Mouse (Mus musculus): ENCODE data around the gene Adamts13. TPM values are rescaled to one million over a fixed set of nuclear protein-coding genes. Genes with fewer than 3 reads are reported as not detected.

Gene Adamts13
- polyA plus RNA-seq, 1 experiment from 2014 or later, result not detected

GRCm38 (mm10) chr2:26952193-26952592 lies 21.0 kb upstream of the Adamts13 start:
- H3K9me3 ChIP-seq (replicated peaks), result no peaks in the 10 kb centered on the region
- H3K27me3 ChIP-seq, result no peaks in the 10 kb centered on the region
- ATAC-seq (replicated peaks; ENCODE audit: insufficient number of reproducible peaks, insufficient read depth, low FRiP score, low read depth), result no peak
- no peak overlapping the region for H3K27ac ChIP-seq
- WGBS, result 92% methylated on average over 4 of the region's 4 CpGs
- H3K4me1 ChIP-seq (replicated peaks), result no peaks in the 10 kb centered on the region
- H3K36me3 ChIP-seq, result peaks cover 58% of the 10 kb centered on the region
- no peak overlapping the region for H3K9ac ChIP-seq
- no peak overlapping the region for H3K4me3 ChIP-seq
- H3K4me2 ChIP-seq, result no peak overlapping the region

- no peaks in the 10 kb centered on the region for H3K27me3 ChIP-seq
- H3K27ac ChIP-seq, result no peak overlapping the region
- no peak overlapping the region for H3K4me3 ChIP-seq
- H3K9me3 ChIP-seq (replicated peaks), result no peaks in the 10 kb centered on the region
- no peak overlapping the region for H3K9ac ChIP-seq
- H3K36me3 ChIP-seq, result peaks cover 65% of the 10 kb centered on the region
- WGBS, result 82% methylated on average over 8 of the region's 8 CpGs
- H3K4me1 ChIP-seq (replicated peaks), result no peaks in the 10 kb centered on the region
- H3K4me2 ChIP-seq, result no peak overlapping the region
- no peak for ATAC-seq (replicated peaks; ENCODE audit: insufficient number of reproducible peaks, insufficient read depth, low FRiP score, low read depth)
These were observed 20.4 kb upstream of the Adamts13 start for GRCm38 (mm10) chr2:26952866-26953265.

GRCm38 (mm10) chr2:26954735-26955395 lies 18.4 kb upstream of the Adamts13 start:
- no peak overlapping the region for H3K27ac ChIP-seq
- 90% methylated on average over 2 of the region's 2 CpGs for WGBS
- H3K4me1 ChIP-seq (replicated peaks), result no peaks in the 10 kb centered on the region
- H3K4me3 ChIP-seq, result no peak overlapping the region
- H3K27me3 ChIP-seq, result no peaks in the 10 kb centered on the region
- peaks cover 79% of the 10 kb centered on the region for H3K36me3 ChIP-seq
- no peak overlapping the region for H3K4me2 ChIP-seq
- H3K9ac ChIP-seq, result no peak overlapping the region
- no peaks in the 10 kb centered on the region for H3K9me3 ChIP-seq (replicated peaks)
- ATAC-seq (replicated peaks; ENCODE audit: insufficient number of reproducible peaks, insufficient read depth, low FRiP score, low read depth), result no peak

DNA sequence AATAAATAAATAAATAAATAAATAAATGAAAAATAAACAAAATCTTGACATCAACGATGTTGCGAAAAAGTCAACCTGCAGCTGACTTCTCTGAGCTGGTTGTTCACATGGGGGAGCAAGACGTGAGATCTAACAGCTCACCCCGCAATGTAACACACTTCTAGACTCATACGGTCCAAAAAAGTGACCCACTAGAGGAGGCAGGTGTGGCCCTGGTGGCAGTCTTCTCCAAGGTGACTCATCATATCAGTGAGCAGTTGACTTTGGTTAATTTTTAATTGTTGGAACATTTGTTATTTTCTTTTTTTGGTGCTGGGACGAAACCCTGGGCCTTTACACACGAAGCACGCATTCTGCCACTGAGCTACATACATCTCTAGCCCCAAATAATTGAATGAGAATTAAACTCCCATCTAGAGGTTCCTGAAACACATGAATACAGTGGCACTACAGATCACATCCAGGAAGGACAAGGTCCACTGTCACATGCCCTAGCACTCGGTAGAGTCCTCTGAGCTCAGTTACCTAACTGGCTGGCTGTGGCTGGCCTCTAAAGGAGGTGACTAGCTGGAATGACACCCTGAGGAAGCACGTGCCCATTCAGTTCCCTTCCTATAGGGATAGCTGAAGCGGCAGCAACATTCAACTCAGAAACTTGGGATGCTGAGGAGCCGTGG lies 16.3 kb upstream of the Adamts13 start:
- Histone ChIP-seq H3K27ac (no peak overlapping the region), H3K9ac (no peak overlapping the region), H3K4me1 (replicated peaks) (peaks cover 6% of the 10 kb centered on the region), H3K4me3 (no peak overlapping the region), H3K36me3 (peaks cover 81% of the 10 kb centered on the region), H3K4me2 (no peak overlapping the region), H3K9me3 (replicated peaks) (no peaks in the 10 kb centered on the region), H3K27me3 (no peaks in the 10 kb centered on the region)
- 93% methylated on average over 12 of the region's 12 CpGs for WGBS
- no peak for ATAC-seq (replicated peaks; ENCODE audit: insufficient number of reproducible peaks, insufficient read depth, low FRiP score, low read depth)

DNA sequence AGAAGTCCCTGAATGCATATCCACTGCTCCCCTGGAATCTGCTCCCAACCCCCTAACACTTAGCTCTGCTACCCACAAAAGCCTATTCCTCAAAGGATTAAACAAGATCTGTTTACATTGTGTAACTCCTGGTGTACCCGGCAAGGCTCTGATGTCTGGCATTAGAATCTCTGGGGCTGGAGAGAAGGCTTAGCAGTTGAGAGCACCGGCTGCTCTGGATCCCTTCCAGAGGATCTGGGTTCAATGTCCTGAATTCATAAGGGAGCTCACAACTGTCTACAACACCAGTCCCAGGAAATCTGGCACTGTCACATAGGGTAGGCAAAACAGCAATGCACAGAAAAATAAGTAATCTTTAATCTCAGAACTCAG lies 15.7 kb upstream of the Adamts13 start:
- no peak overlapping the region for H3K27ac ChIP-seq
- no peak overlapping the region for H3K4me3 ChIP-seq
- H3K9me3 ChIP-seq (replicated peaks), result no peaks in the 10 kb centered on the region
- H3K4me2 ChIP-seq, result no peak overlapping the region
- H3K27me3 ChIP-seq, result no peaks in the 10 kb centered on the region
- no peak for ATAC-seq (replicated peaks; ENCODE audit: insufficient number of reproducible peaks, insufficient read depth, low FRiP score, low read depth)
- WGBS, result 93% methylated on average over 2 of the region's 2 CpGs
- no peak overlapping the region for H3K9ac ChIP-seq
- peaks cover 9% of the 10 kb centered on the region for H3K4me1 ChIP-seq (replicated peaks)
- H3K36me3 ChIP-seq, result peaks cover 79% of the 10 kb centered on the region

DNA sequence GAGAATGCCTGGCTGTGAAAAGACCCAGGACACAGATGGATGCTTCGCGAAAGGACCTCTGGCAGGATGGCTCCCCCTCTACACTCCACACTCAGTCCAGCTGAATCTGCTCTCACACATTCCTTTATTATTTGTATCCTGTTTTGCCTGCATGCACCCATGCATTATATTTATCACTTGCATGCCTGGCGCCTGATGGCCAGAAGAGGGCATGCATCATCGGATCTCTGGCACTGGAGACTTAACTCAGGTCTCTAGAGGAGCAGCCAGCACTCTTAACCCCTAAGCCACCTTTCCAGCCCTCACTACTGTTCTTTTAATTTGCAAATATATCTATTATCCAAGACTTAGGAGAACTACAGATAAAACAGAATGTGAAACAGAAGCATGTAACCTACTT lies 12.5 kb upstream of the Adamts13 start:
- Histone ChIP-seq H3K4me2 (no peak overlapping the region), H3K27ac (no peak overlapping the region), H3K27me3 (no peaks in the 10 kb centered on the region), H3K4me1 (replicated peaks) (peaks cover 24% of the 10 kb centered on the region), H3K9ac (no peak overlapping the region), H3K36me3 (peaks cover 49% of the 10 kb centered on the region), H3K9me3 (replicated peaks) (no peaks in the 10 kb centered on the region), H3K4me3 (no peak overlapping the region)
- WGBS, result 69% methylated on average over 4 of the region's 4 CpGs
- ATAC-seq (replicated peaks; ENCODE audit: insufficient number of reproducible peaks, insufficient read depth, low FRiP score, low read depth), result no peak

GRCm38 (mm10) chr2:26963923-26964723 lies 9.1 kb upstream of the Adamts13 start, which contains the start of gene Rexo4:
Rexo4 (minus strand) TSS chr2:26964386.
- H3K4me1 ChIP-seq (replicated peaks), result peaks cover 24% of the 10 kb centered on the region
- WGBS, result under 1% methylated on average over 50 of the region's 50 CpGs
- peak within 1 kb of the TSS; percentile 73 for H3K4me2 ChIP-seq
- peaks cover 17% of the 10 kb centered on the region; the same call in 1 of the 2 replicates for H3K36me3 ChIP-seq
- no peaks in the 10 kb centered on the region for H3K9me3 ChIP-seq (replicated peaks)
- peak within 1 kb of the TSS; percentile 99 for H3K27ac ChIP-seq
- H3K27me3 ChIP-seq, result no peaks in the 10 kb centered on the region
- peak; percentile 93 for ATAC-seq (replicated peaks; ENCODE audit: insufficient number of reproducible peaks, insufficient read depth, low FRiP score, low read depth)
- H3K9ac ChIP-seq, result peak within 1 kb of the TSS; percentile 84
- H3K4me3 ChIP-seq, result peak within 1 kb of the TSS; percentile 82

GRCm38 (mm10) chr2:26964724-26965370 lies 8.4 kb upstream of the Adamts13 start:
- H3K27me3 ChIP-seq, result no peaks in the 10 kb centered on the region
- peak overlapping the region; percentile 82 for H3K4me3 ChIP-seq
- H3K9ac ChIP-seq, result peak overlapping the region; percentile 84
- H3K4me1 ChIP-seq (replicated peaks), result peaks cover 24% of the 10 kb centered on the region
- H3K9me3 ChIP-seq (replicated peaks), result no peaks in the 10 kb centered on the region
- H3K27ac ChIP-seq, result peak overlapping the region; percentile 99
- 17% methylated on average over 14 of the region's 14 CpGs for WGBS
- H3K4me2 ChIP-seq, result peak overlapping the region; percentile 73
- peaks cover 14% of the 10 kb centered on the region; the same call in 1 of the 2 replicates for H3K36me3 ChIP-seq
- ATAC-seq (replicated peaks; ENCODE audit: insufficient number of reproducible peaks, insufficient read depth, low FRiP score, low read depth), result no peak

DNA sequence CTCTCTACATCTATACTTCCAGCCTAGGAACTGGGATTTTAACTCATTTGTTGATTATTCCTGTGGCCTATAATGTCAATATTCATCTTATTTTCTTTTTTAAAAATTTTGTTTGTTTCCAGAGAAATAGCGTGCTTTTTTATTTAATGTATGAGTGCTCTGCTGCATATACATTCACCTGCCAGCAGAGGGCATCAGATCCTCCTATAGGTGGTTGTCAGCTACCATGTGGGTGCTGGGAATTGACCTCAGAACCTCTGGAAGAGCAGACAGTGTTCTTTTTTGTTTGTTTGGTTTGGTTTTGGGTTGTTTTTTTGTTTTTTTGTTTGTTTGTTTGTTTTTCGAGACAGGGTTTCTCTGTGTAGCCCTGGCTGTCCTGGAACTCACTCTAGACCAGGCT lies 6.0 kb upstream of the Adamts13 start:
- ATAC-seq (replicated peaks; ENCODE audit: insufficient number of reproducible peaks, insufficient read depth, low FRiP score, low read depth), result no peak
- H3K4me3 ChIP-seq, result no peak overlapping the region
- H3K9ac ChIP-seq, result no peak overlapping the region
- H3K9me3 ChIP-seq (replicated peaks), result no peaks in the 10 kb centered on the region
- H3K4me2 ChIP-seq, result no peak overlapping the region
- H3K27ac ChIP-seq, result no peak overlapping the region
- no peaks in the 10 kb centered on the region for H3K36me3 ChIP-seq
- peaks cover 15% of the 10 kb centered on the region for H3K4me1 ChIP-seq (replicated peaks)
- no peaks in the 10 kb centered on the region for H3K27me3 ChIP-seq
- 73% methylated on average over 2 of the region's 2 CpGs for WGBS

DNA sequence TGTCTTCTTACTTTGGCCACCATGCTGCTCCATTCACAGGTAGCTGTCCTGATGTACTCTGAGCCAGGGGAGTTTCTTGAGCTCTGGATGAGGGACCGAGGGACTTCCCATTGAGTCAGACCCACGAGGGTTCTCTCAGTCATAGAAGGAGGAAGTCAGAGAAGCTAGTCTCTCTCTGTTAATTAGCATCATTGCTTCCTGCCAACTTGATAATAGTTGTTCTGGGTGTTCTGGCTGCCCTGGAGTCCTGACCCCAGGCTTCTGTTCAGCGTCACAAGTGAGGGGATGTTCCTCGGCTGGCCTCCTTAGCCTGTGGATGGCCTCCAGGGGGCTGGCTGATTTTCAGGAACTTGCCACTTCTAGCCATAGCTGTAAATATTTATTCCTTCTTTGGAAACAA lies 744 bp downstream of the Adamts13 start:
- H3K36me3 ChIP-seq, result no peaks in the 10 kb centered on the region
- H3K9me3 ChIP-seq (replicated peaks), result no peaks in the 10 kb centered on the region
- H3K4me2 ChIP-seq, result no peak overlapping the region
- WGBS, result 26% methylated on average over 4 of the region's 4 CpGs
- H3K4me3 ChIP-seq, result no peak overlapping the region
- no peak for ATAC-seq (replicated peaks; ENCODE audit: insufficient number of reproducible peaks, insufficient read depth, low FRiP score, low read depth)
- no peak overlapping the region for H3K9ac ChIP-seq
- peaks cover 9% of the 10 kb centered on the region; the same call in 1 of the 2 replicates for H3K27me3 ChIP-seq
- no peak overlapping the region for H3K27ac ChIP-seq
- H3K4me1 ChIP-seq (replicated peaks), result no peaks in the 10 kb centered on the region

- WGBS, result 69% methylated on average over 1 of the region's 1 CpGs
- Histone ChIP-seq H3K27ac (no peak overlapping the region), H3K9me3 (replicated peaks) (no peaks in the 10 kb centered on the region), H3K4me2 (no peak overlapping the region), H3K4me1 (replicated peaks) (no peaks in the 10 kb centered on the region), H3K27me3 (peaks cover 4% of the 10 kb centered on the region; the same call in 1 of the 2 replicates), H3K9ac (no peak overlapping the region), H3K4me3 (no peak overlapping the region), H3K36me3 (no peaks in the 10 kb centered on the region)
- no peak for ATAC-seq (replicated peaks; ENCODE audit: insufficient number of reproducible peaks, insufficient read depth, low FRiP score, low read depth)
These were observed 7.1 kb downstream of the Adamts13 start for GRCm38 (mm10) chr2:26980361-26980760.
